Mouse (Mus musculus): ENCODE measurements at regions not wholly inside any gene's neighbourhood (a gene's known extent, or its start where the extent isn't known, plus 50 kb on each side); places are given as distances from the start of the nearest gene placed in this dataset.

GRCm38 (mm10) chr1:61419839-61420238 is 218.8 kb upstream of the Pard3b start:
- Histone ChIP-seq H3K4me2 (replicated peaks) (no peak overlapping the region), H3K36me3 (replicated peaks; ENCODE audit: control insufficient read depth, insufficient read depth) (no peaks in the 10 kb centered on the region), H3K4me3 (replicated peaks; ENCODE audit: low read length) (no peak overlapping the region), H3K9me3 (ENCODE audit: control insufficient read depth, low read length) (no peaks in the 10 kb centered on the region), H3K9ac (no peak overlapping the region), H3K4me1 (replicated peaks; ENCODE audit: control insufficient read depth, insufficient read depth, low read length) (peaks cover 19% of the 10 kb centered on the region), H3K27me3 (ENCODE audit: control insufficient read depth, insufficient read depth, low read length) (no peaks in the 10 kb centered on the region), H3K27ac (peak overlapping the region; percentile 43; the same call in 1 of the 2 replicates)
- DNase-seq (ENCODE audit: low spot score) (no peak), ATAC-seq (ENCODE audit: low FRiP score) (no peak)
- 23% methylated on average over 6 of the region's 6 CpGs for WGBS

- Histone ChIP-seq H3K9ac (no peak overlapping the region), H3K27me3 (ENCODE audit: control insufficient read depth, insufficient read depth, low read length) (no peaks in the 10 kb centered on the region), H3K27ac (no peak overlapping the region), H3K4me3 (replicated peaks; ENCODE audit: low read length) (no peak overlapping the region), H3K9me3 (ENCODE audit: control insufficient read depth, low read length) (no peaks in the 10 kb centered on the region), H3K4me1 (replicated peaks; ENCODE audit: control insufficient read depth, insufficient read depth, low read length) (peaks cover 9% of the 10 kb centered on the region; the same call in 1 of the 2 replicates), H3K36me3 (replicated peaks; ENCODE audit: control insufficient read depth, insufficient read depth) (no peaks in the 10 kb centered on the region), H3K4me2 (replicated peaks) (no peak overlapping the region)
- ATAC-seq (ENCODE audit: low FRiP score) = no peak
- DNase-seq (ENCODE audit: low spot score) = no peak
Observed at GRCm38 (mm10) chr1:61423253-61423652, 215.4 kb upstream of the Pard3b start.

- Histone ChIP-seq H3K4me2 (replicated peaks) (no peak overlapping the region), H3K36me3 (replicated peaks; ENCODE audit: control insufficient read depth, insufficient read depth) (no peaks in the 10 kb centered on the region), H3K27ac (no peak overlapping the region), H3K9ac (no peak overlapping the region), H3K27me3 (ENCODE audit: control insufficient read depth, insufficient read depth, low read length) (no peaks in the 10 kb centered on the region), H3K9me3 (ENCODE audit: control insufficient read depth, low read length) (no peaks in the 10 kb centered on the region), H3K4me1 (replicated peaks; ENCODE audit: control insufficient read depth, insufficient read depth, low read length) (no peaks in the 10 kb centered on the region), H3K4me3 (replicated peaks; ENCODE audit: low read length) (no peak overlapping the region)
- 97% methylated on average over 4 of the region's 4 CpGs for WGBS
- ATAC-seq (ENCODE audit: low FRiP score) (no peak), DNase-seq (ENCODE audit: low spot score) (no peak)
Observed at GRCm38 (mm10) chr1:61428706-61429501, 209.7 kb upstream of the Pard3b start.

GRCm38 (mm10) chr1:61437603-61438002 is 201.0 kb upstream of the Pard3b start:
- 58% methylated on average over 3 of the region's 3 CpGs for WGBS
- Histone ChIP-seq H3K27ac (no peak overlapping the region), H3K9me3 (ENCODE audit: control insufficient read depth, low read length) (no peaks in the 10 kb centered on the region), H3K4me1 (replicated peaks; ENCODE audit: control insufficient read depth, insufficient read depth, low read length) (no peaks in the 10 kb centered on the region), H3K4me2 (replicated peaks) (no peak overlapping the region), H3K27me3 (ENCODE audit: control insufficient read depth, insufficient read depth, low read length) (no peaks in the 10 kb centered on the region), H3K4me3 (replicated peaks; ENCODE audit: low read length) (no peak overlapping the region), H3K9ac (no peak overlapping the region), H3K36me3 (replicated peaks; ENCODE audit: control insufficient read depth, insufficient read depth) (no peaks in the 10 kb centered on the region)
- no peak for ATAC-seq (ENCODE audit: low FRiP score)
- no peak for DNase-seq (ENCODE audit: low spot score)

- Histone ChIP-seq H3K27ac (no peak overlapping the region), H3K36me3 (replicated peaks; ENCODE audit: control insufficient read depth, insufficient read depth) (no peaks in the 10 kb centered on the region), H3K4me1 (replicated peaks; ENCODE audit: control insufficient read depth, insufficient read depth, low read length) (no peaks in the 10 kb centered on the region), H3K27me3 (ENCODE audit: control insufficient read depth, insufficient read depth, low read length) (no peaks in the 10 kb centered on the region), H3K9ac (no peak overlapping the region), H3K4me3 (replicated peaks; ENCODE audit: low read length) (no peak overlapping the region), H3K9me3 (ENCODE audit: control insufficient read depth, low read length) (no peaks in the 10 kb centered on the region), H3K4me2 (replicated peaks) (no peak overlapping the region)
- no peak for ATAC-seq (ENCODE audit: low FRiP score)
- no peak for DNase-seq (ENCODE audit: low spot score)
- 78% methylated on average over 3 of the region's 3 CpGs for WGBS
Observed at GRCm38 (mm10) chr1:61461435-61461834, 177.2 kb upstream of the Pard3b start.

- H3K4me3 ChIP-seq (replicated peaks; ENCODE audit: low read length) = no peak overlapping the region
- H3K27ac ChIP-seq = 0 out of 2 replicates have a peak overlapping the region, but pooled peaks have one; percentile 23
- H3K36me3 ChIP-seq (replicated peaks; ENCODE audit: control insufficient read depth, insufficient read depth) = no peaks in the 10 kb centered on the region
- DNase-seq (ENCODE audit: low spot score) = no peak
- no peaks in the 10 kb centered on the region for H3K9me3 ChIP-seq (ENCODE audit: control insufficient read depth, low read length)
- no peak for ATAC-seq (ENCODE audit: low FRiP score)
- WGBS = 46% methylated on average over 5 of the region's 5 CpGs
- H3K4me2 ChIP-seq (replicated peaks) = no peak overlapping the region
- H3K27me3 ChIP-seq (ENCODE audit: control insufficient read depth, insufficient read depth, low read length) = no peaks in the 10 kb centered on the region
- H3K9ac ChIP-seq = no peak overlapping the region
- H3K4me1 ChIP-seq (replicated peaks; ENCODE audit: control insufficient read depth, insufficient read depth, low read length) = peaks cover 16% of the 10 kb centered on the region
Observed at GRCm38 (mm10) chr1:61470617-61471214, 167.9 kb upstream of the Pard3b start.

- WGBS = 30% methylated on average over 6 of the region's 6 CpGs
- peak overlapping the region; percentile 97 for H3K27ac ChIP-seq
Observed at GRCm38 (mm10) chr1:61471779-61472578, 166.6 kb upstream of the Pard3b start.

GRCm38 (mm10) chr1:61472579-61473242 is 165.9 kb upstream of the Pard3b start:
- no peaks in the 10 kb centered on the region for H3K27me3 ChIP-seq (ENCODE audit: control insufficient read depth, insufficient read depth, low read length)
- 27% methylated on average over 13 of the region's 13 CpGs for WGBS
- peak overlapping the region; percentile 69 for H3K9ac ChIP-seq
- peak overlapping the region; percentile 21 for H3K4me3 ChIP-seq (replicated peaks; ENCODE audit: low read length)
- peaks cover 16% of the 10 kb centered on the region for H3K4me1 ChIP-seq (replicated peaks; ENCODE audit: control insufficient read depth, insufficient read depth, low read length)
- ATAC-seq (ENCODE audit: low FRiP score) (peak; percentile 64), DNase-seq (ENCODE audit: low spot score) (peak; percentile 69)
- H3K27ac ChIP-seq = peak overlapping the region; percentile 97
- no peaks in the 10 kb centered on the region for H3K9me3 ChIP-seq (ENCODE audit: control insufficient read depth, low read length)
- H3K36me3 ChIP-seq (replicated peaks; ENCODE audit: control insufficient read depth, insufficient read depth) = no peaks in the 10 kb centered on the region
- peak overlapping the region; percentile 63 for H3K4me2 ChIP-seq (replicated peaks)

More at GRCm38 (mm10) chr1:61471779-61472578, 166.6 kb upstream of the Pard3b start:
- Histone ChIP-seq H3K9me3 (ENCODE audit: control insufficient read depth, low read length) (no peaks in the 10 kb centered on the region), H3K4me1 (replicated peaks; ENCODE audit: control insufficient read depth, insufficient read depth, low read length) (peaks cover 16% of the 10 kb centered on the region), H3K9ac (peak overlapping the region; percentile 69), H3K4me3 (replicated peaks; ENCODE audit: low read length) (peak overlapping the region; percentile 21), H3K36me3 (replicated peaks; ENCODE audit: control insufficient read depth, insufficient read depth) (no peaks in the 10 kb centered on the region), H3K27me3 (ENCODE audit: control insufficient read depth, insufficient read depth, low read length) (no peaks in the 10 kb centered on the region), H3K4me2 (replicated peaks) (peak overlapping the region; percentile 63)
- peak; percentile 76 for ATAC-seq (ENCODE audit: low FRiP score)
- peak; percentile 63 for DNase-seq (ENCODE audit: low spot score)

GRCm38 (mm10) chr1:61485459-61485858 is 153.2 kb upstream of the Pard3b start:
- Histone ChIP-seq H3K27me3 (ENCODE audit: control insufficient read depth, insufficient read depth, low read length) (no peaks in the 10 kb centered on the region), H3K27ac (no peak overlapping the region), H3K4me1 (replicated peaks; ENCODE audit: control insufficient read depth, insufficient read depth, low read length) (no peaks in the 10 kb centered on the region), H3K9ac (no peak overlapping the region), H3K4me3 (replicated peaks; ENCODE audit: low read length) (no peak overlapping the region), H3K4me2 (replicated peaks) (no peak overlapping the region), H3K9me3 (ENCODE audit: control insufficient read depth, low read length) (peaks cover 3% of the 10 kb centered on the region; the same call in 1 of the 2 replicates), H3K36me3 (replicated peaks; ENCODE audit: control insufficient read depth, insufficient read depth) (no peaks in the 10 kb centered on the region)
- no peak for DNase-seq (ENCODE audit: low spot score)
- WGBS = 93% methylated on average over 3 of the region's 3 CpGs
- no peak for ATAC-seq (ENCODE audit: low FRiP score)

Data from hindbrain, embryonic 14.5 days (tissue).